Mouse (Mus musculus) bone marrow, adult 2 months (tissue): Measurements from ENCODE around the gene Bach1.

Experiments used
- CTCF ChIP-seq: fragments of 200-500 bp; IDR thresholded peaks from 2 replicates; pipeline ENCODE4 v1.5.1; 2011; ENCODE audit warnings: low read length, control low read depth; ENCODE audit not compliant: control insufficient read depth, insufficient read depth
- POLR2A ChIP-seq: fragments of 200-500 bp; IDR thresholded peaks from 2 replicates; pipeline ENCODE4 v1.6.1; 2011; ENCODE audit warnings: low read depth, mild to moderate bottlenecking, control low read depth, low read length, borderline replicate concordance; ENCODE audit not compliant: control insufficient read depth

DNA sequence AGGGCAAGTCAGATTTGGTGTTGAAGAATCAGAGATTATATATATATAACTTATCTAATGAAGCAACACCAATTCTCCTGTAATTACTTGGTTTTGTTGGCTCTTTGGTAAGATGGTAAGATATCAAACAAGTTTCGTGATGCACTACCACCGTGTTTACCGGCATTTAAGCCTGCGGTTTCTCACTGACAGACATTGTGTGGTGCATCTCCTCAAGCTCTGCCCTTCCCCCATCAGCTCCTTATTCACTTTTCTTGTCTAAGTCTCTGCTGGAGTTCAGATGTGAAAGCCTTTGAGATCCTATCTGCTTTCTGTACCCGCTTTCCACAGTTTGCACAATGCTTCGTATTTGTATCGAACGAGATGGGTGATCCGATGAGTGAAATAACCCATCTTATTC is 41.5 kb upstream of the Bach1 start:
- TF ChIP-seq CTCF (no peak), POLR2A (no peak)
